Mouse (Mus musculus): ENCODE measurements around the gene Tspan3. TPM values are rescaled to one million over a fixed set of nuclear protein-coding genes. Genes with fewer than 3 reads are reported as not detected.

Tspan3 gene
- polyA plus RNA-seq, 1 experiment from 2014 or later, result 399 TPM

DNA sequence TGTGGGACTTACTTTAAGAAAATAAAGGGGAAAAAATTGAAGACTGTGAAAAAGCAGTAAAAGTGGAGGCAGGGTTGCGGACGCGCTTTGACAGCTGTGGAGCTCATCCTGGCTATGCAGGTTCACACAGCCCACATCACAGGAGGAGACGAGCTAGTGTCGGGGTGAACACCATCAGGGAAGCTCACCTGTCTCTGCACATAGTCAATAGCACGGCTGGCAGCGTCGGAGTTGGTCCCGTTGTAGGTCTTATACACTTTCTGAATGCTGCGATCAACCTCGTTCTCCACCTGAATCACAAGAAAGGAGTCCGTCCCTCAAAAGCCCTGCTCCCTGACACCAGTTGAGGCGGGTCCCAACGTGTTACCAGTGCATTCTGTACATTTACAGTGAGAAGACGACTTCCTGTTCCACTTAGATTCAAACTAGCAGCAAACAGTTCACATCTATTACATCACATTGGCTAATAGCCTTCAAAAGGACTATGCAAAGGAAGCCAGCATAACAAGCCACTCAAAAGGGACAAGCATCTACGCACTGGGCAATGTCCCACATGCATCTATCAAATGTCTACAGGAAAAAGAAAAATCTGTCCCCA lies 18.9 kb downstream of the Tspan3 start:
- no peaks in the 10 kb centered on the region for H3K9me3 ChIP-seq
- no peaks in the 10 kb centered on the region for H3K27me3 ChIP-seq (ENCODE audit: insufficient read depth, poor library complexity, severe bottlenecking)
- WGBS, result 92% methylated on average over 16 of the region's 16 CpGs
- no peak for DNase-seq (ENCODE audit: low spot score)
- peaks cover 61% of the 10 kb centered on the region for H3K36me3 ChIP-seq
- H3K4me1 ChIP-seq, result peaks cover 15% of the 10 kb centered on the region; the same call in 1 of the 2 replicates
- no peak overlapping the region for H3K27ac ChIP-seq
- H3K4me3 ChIP-seq, result no peak overlapping the region

DNA sequence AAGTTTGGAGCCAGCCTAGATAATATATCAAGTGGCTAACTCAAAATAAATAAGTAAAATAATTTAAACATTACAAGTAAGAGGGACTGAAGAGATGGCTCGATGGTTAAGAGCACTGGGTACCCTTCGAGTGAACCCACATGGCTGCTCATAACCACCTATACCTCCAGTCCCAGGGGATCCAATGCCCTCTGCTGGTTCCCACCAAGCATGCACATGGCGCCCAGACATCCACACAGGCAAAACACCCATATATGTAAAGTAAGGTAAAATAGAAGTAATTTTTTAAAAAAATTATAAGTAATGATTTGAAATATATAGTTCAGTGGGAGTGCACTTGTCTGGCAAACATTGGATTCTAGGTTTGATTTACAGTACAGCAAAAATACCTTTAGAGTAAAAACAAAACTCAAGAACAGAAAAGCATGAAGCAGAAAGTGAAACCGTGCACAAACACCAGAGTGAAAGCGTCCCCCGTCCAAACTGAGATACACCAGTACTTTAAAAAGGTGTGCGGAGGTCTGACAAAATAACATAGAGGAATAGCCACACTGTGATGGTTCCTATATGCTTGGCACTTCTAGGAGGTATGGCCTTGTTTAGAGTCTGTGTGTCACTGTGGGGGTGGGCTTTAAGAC lies 20.8 kb downstream of the Tspan3 start:
- WGBS, result 91% methylated on average over 7 of the region's 7 CpGs
- peaks cover 15% of the 10 kb centered on the region; the same call in 1 of the 2 replicates for H3K4me1 ChIP-seq
- H3K9me3 ChIP-seq, result no peaks in the 10 kb centered on the region
- H3K27ac ChIP-seq, result no peak overlapping the region
- no peaks in the 10 kb centered on the region for H3K27me3 ChIP-seq (ENCODE audit: insufficient read depth, poor library complexity, severe bottlenecking)
- DNase-seq (ENCODE audit: low spot score), result no peak
- H3K4me3 ChIP-seq, result no peak overlapping the region
- peaks cover 71% of the 10 kb centered on the region for H3K36me3 ChIP-seq

DNA sequence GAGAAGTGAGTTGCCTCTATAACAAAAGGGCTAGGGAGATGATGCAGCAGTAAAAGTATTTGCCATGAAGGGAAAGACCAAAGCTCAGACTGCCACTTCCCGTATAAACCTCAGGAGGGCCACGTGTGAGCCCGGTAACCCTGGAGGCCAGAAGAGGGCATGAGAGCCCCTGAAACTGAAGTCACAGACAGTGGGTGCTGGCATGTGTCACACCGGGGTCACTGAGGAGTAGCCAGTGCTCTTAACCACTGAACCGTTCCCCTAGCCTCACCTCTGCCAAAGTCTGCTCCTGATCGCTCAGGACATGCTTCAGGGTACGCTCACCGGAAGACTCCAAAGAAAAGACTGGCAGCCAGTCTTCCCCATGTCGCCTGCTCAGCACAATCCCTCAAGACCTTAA lies 23.5 kb downstream of the Tspan3 start:
- no peaks in the 10 kb centered on the region for H3K9me3 ChIP-seq
- no peaks in the 10 kb centered on the region for H3K27me3 ChIP-seq (ENCODE audit: insufficient read depth, poor library complexity, severe bottlenecking)
- H3K27ac ChIP-seq, result no peak overlapping the region
- H3K4me3 ChIP-seq, result no peak overlapping the region
- DNase-seq (ENCODE audit: low spot score), result no peak
- H3K36me3 ChIP-seq, result peaks cover 72% of the 10 kb centered on the region
- 84% methylated on average over 9 of the region's 9 CpGs for WGBS
- no peaks in the 10 kb centered on the region for H3K4me1 ChIP-seq

DNA sequence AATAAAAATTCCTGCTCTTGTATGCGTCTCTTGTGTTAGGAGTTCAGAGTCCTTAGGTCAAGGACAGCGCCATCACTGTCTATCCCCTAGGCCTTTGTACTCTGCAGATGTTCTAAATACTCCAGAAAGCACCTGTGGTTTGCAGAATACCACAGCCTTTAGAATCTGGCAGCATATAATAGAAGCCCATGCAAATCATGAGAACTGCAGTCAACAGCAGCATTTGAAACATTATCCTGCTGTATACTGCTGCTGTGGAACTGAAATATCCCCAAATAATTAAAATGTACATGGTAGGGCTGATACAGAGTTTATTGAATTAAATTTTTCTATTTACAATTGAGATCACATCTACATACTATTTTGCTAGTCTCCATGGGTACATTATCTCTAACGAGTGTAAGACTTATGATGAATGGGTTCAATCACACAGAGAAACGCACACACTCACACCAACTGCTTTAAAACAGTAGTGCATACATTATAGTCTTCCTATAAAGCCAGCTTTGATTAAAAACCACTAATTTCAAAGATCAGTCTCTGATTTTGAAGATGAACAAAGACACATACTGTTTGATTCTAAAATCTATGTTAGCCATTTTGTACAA lies 29.6 kb downstream of the Tspan3 start:
- Histone ChIP-seq H3K9me3 (no peaks in the 10 kb centered on the region), H3K27ac (no peak overlapping the region), H3K4me3 (no peak overlapping the region), H3K4me1 (peaks cover 28% of the 10 kb centered on the region), H3K27me3 (ENCODE audit: insufficient read depth, poor library complexity, severe bottlenecking) (no peaks in the 10 kb centered on the region), H3K36me3 (peaks cover 71% of the 10 kb centered on the region)
- no peak for DNase-seq (ENCODE audit: low spot score)
- 90% methylated on average over 4 of the region's 4 CpGs for WGBS

DNA sequence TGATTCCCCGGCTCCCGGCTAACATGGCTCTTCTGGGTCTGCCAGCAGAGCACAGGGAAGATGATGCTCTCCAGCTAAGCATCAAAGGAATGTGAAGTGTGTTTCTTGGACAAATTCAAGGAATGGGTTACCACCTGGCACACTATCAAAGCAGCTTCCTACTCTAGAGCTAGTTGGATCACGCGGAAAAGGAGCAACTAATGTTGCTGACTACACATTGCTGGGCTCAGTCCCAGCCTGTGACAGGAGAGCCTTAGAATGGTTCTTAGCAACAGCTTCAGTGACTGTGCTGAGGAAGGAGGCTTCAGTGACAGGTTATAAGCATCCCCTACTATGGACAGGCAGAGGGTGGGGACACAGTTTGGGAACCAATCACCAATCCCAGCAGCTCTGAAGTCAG lies 30.7 kb downstream of the Tspan3 start:
- 91% methylated on average over 4 of the region's 4 CpGs for WGBS
- no peak for DNase-seq (ENCODE audit: low spot score)
- Histone ChIP-seq H3K4me3 (no peak overlapping the region), H3K4me1 (peaks cover 38% of the 10 kb centered on the region), H3K27me3 (ENCODE audit: insufficient read depth, poor library complexity, severe bottlenecking) (no peaks in the 10 kb centered on the region), H3K36me3 (peaks cover 68% of the 10 kb centered on the region), H3K9me3 (no peaks in the 10 kb centered on the region), H3K27ac (no peak overlapping the region)

DNA sequence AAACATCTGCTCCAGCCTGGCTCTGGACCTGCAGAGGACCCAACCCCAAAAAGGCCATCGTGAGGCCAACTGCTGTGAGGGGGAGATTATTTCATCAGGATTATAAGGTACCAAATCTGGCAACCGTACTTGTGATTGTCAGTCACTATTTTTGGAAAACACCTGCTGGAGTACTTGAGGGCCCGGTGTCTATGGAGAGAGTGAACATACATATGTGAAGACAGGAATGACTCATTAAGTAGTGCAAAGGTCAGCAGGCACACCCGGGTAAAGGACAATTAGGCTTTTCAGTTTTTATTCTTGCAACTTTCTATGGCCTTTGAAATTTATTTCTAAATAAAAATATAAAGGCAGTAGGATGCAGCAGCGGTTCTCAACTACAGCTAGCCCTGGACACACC lies 31.3 kb downstream of the Tspan3 start:
- H3K27ac ChIP-seq, result no peak overlapping the region
- WGBS, result 64% methylated on average over 5 of the region's 5 CpGs
- H3K4me1 ChIP-seq, result peaks cover 43% of the 10 kb centered on the region
- peaks cover 71% of the 10 kb centered on the region for H3K36me3 ChIP-seq
- DNase-seq (ENCODE audit: low spot score), result no peak
- no peak overlapping the region for H3K4me3 ChIP-seq
- no peaks in the 10 kb centered on the region for H3K9me3 ChIP-seq
- H3K27me3 ChIP-seq (ENCODE audit: insufficient read depth, poor library complexity, severe bottlenecking), result no peaks in the 10 kb centered on the region

DNA sequence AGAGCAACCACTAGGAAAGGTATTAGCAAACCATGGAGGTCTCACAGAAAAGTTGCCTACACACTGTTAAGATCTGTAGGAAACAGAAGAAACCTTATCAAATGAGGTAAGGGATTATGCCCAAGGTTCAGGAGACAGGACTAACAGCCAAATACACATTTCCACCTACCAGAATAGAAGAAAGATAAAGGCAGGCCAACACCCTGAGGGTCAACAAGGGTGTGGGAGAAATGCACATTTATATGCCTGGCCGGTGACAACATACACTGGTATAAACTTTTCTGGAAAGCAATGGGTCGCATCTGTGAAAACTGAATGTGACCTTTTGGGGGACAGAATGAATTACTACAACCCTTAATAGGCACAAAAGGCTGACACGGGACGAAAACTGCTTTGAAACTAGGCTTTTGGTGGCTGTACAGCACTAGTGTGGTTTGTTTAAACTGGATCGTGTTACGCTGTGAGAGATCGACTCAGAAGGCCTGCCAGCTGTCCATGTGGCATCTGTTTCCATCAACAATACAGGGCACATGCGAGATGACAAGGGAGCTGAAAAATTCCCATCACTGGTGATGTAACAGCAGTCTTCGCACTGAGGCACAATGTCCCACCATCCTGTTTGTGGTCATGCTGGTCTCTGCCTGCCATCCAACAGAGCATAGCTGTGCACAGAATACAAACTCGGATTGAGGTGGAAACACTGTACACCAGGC lies 33.3 kb downstream of the Tspan3 start:
- no peaks in the 10 kb centered on the region for H3K9me3 ChIP-seq
- no peak overlapping the region for H3K4me3 ChIP-seq
- H3K27ac ChIP-seq, result no peak overlapping the region
- H3K27me3 ChIP-seq (ENCODE audit: insufficient read depth, poor library complexity, severe bottlenecking), result no peaks in the 10 kb centered on the region
- no peak for DNase-seq (ENCODE audit: low spot score)
- peaks cover 52% of the 10 kb centered on the region for H3K4me1 ChIP-seq
- WGBS, result 81% methylated on average over 10 of the region's 10 CpGs
- H3K36me3 ChIP-seq, result peaks cover 85% of the 10 kb centered on the region

DNA sequence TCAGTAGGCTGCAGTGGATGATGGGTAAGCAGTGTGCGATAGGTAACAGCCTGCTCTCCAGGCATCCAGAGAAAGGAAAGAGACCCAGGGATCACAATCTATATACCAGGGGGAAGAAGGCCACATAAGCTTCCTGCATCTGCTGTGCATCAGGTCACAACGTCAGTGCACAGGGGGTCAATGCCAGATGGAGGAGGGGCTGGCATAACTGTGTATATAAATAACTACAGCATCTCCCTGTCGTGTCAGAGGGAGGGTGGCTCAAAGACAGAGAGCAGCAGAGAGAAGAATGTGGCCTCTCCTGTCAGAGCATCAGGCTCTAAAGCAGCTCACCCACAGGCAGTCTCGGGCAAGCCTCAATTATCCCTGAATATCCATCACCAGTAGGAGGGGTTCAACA lies 34.7 kb downstream of the Tspan3 start:
- 41% methylated on average over 4 of the region's 4 CpGs for WGBS
- peaks cover 62% of the 10 kb centered on the region for H3K4me1 ChIP-seq

DNA sequence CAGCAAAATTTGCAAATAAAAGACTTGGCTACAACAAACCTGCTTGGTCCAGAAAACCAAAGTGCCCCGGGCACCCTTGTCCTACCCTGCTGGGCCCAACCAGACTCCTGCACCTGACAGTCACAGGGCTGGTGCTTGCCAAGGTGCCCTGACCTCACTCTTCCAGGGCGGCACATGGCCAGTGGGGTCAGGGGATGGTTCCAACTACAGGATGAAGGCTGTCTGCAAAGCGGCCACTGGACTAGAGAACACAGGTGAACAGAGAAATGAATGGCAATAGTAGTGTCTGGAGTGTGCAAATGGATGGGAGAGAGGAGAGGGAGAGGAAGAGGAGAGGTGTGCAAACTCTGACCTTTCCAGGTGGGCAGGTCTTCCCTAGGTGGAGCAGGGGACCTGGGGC lies 35.3 kb downstream of the Tspan3 start:
- Histone ChIP-seq H3K4me1 (peaks cover 66% of the 10 kb centered on the region), H3K4me3 (no peak overlapping the region), H3K27me3 (ENCODE audit: insufficient read depth, poor library complexity, severe bottlenecking) (0 out of 2 replicates have a peak, but pooled peaks cover 5% of the 10 kb centered on the region), H3K36me3 (peaks cover 66% of the 10 kb centered on the region), H3K27ac (no peak overlapping the region), H3K9me3 (no peaks in the 10 kb centered on the region)
- no peak for DNase-seq (ENCODE audit: low spot score)
- WGBS, result 92% methylated on average over 3 of the region's 3 CpGs

More for the DNA sequence above, 34.7 kb downstream of the Tspan3 start:
- H3K27me3 ChIP-seq (ENCODE audit: insufficient read depth, poor library complexity, severe bottlenecking), result 0 out of 2 replicates have a peak, but pooled peaks cover 4% of the 10 kb centered on the region
- no peak for DNase-seq (ENCODE audit: low spot score)
- no peak overlapping the region for H3K4me3 ChIP-seq
- H3K9me3 ChIP-seq, result no peaks in the 10 kb centered on the region
- H3K27ac ChIP-seq, result peak overlapping the region; percentile 57; the same call in 1 of the 2 replicates
- H3K36me3 ChIP-seq, result peaks cover 72% of the 10 kb centered on the region

DNA sequence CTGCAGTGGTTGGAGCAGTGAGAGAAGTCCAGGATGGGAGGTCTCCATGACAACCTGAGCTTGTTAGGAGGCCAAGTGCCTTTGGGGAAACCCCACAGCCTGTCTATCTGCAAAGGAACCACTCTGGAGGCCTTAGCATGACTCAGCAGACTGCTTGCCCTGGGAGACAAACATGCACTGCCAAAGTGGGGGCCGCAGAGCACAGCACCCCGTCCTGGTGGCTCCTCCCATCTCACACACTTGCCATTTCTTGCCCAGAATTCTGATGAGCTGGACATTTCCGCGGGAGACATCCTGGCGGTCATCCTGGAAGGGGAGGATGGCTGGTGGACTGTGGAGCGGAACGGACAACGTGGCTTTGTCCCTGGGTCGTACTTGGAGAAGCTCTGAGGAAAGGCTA lies 36.9 kb downstream of the Tspan3 start:
- Histone ChIP-seq H3K9me3 (no peaks in the 10 kb centered on the region), H3K27ac (no peak overlapping the region), H3K4me1 (peaks cover 70% of the 10 kb centered on the region), H3K36me3 (peaks cover 51% of the 10 kb centered on the region), H3K4me3 (no peak overlapping the region), H3K27me3 (ENCODE audit: insufficient read depth, poor library complexity, severe bottlenecking) (peaks cover 5% of the 10 kb centered on the region; the same call in 1 of the 2 replicates)
- DNase-seq (ENCODE audit: low spot score), result no peak
- 84% methylated on average over 9 of the region's 9 CpGs for WGBS

DNA sequence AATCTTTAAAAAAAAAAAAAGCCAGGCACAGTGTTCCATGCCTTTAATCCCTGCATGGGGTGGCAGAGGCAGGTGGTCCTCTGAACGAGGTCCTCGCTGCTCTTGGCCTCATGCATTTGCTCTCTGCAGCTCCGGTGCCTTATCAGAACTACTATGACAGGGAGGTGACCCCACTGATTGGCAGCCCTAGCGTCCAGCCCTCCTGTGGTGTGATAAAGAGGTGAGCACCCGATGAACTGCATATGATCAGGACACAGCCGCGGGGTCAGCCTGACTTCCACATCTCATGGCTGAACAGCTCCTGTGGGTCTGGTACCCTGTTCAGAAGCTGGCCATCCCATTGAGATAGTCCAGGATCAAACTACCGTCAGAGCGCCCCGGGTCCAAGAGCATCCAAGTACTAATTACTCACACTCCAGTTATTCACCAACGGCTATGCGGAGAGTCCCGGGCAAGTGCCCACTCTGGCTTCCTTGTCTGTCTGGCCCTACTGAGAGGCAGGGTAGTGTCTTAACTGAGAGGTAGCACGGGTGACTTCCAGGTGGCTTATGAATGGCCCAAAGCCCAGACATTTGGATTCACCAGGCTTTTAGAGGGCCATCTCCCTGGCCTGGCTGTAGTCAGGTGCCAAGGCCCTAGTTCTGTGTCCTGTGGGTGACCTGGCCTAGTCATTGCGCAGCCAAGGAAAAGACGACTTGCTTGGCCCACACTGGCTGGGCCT lies 38.7 kb downstream of the Tspan3 start:
- peaks cover 70% of the 10 kb centered on the region for H3K4me1 ChIP-seq

DNA sequence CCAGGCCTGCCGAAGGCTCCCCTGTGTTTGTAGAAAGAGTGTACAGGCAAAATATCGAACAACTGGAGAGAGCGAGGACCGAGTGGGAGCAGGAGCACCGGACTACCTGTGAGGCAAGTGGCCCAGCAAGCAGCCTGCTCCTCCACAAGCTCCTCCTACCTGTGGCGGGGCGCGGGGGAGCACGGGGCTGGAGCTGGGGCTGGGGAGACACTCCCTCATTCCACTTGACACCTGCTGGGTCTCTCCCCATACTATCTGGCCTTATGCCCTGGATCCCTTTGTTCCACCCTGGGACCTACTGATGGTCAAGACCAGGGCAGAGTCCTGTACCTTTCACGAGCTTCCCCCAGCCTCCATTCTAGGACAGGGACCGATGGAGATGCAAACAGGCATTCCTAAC lies 40.7 kb downstream of the Tspan3 start:
- no peak for DNase-seq (ENCODE audit: low spot score)
- Histone ChIP-seq H3K4me1 (peaks cover 59% of the 10 kb centered on the region), H3K27ac (peak overlapping the region; percentile 48), H3K27me3 (ENCODE audit: insufficient read depth, poor library complexity, severe bottlenecking) (peaks cover 8% of the 10 kb centered on the region; the same call in 1 of the 2 replicates), H3K9me3 (no peaks in the 10 kb centered on the region), H3K4me3 (no peak overlapping the region), H3K36me3 (peaks cover 24% of the 10 kb centered on the region)
- WGBS, result 23% methylated on average over 11 of the region's 11 CpGs

More for the DNA sequence above, 38.7 kb downstream of the Tspan3 start:
- Histone ChIP-seq H3K36me3 (peaks cover 38% of the 10 kb centered on the region), H3K27me3 (ENCODE audit: insufficient read depth, poor library complexity, severe bottlenecking) (peaks cover 5% of the 10 kb centered on the region; the same call in 1 of the 2 replicates), H3K27ac (no peak overlapping the region), H3K4me3 (no peak overlapping the region), H3K9me3 (no peaks in the 10 kb centered on the region)
- WGBS, result 69% methylated on average over 16 of the region's 16 CpGs
- DNase-seq (ENCODE audit: low spot score), result no peak
